Mouse (Mus musculus): ENCODE data around the gene Saa1.

Gene Saa1

DNA sequence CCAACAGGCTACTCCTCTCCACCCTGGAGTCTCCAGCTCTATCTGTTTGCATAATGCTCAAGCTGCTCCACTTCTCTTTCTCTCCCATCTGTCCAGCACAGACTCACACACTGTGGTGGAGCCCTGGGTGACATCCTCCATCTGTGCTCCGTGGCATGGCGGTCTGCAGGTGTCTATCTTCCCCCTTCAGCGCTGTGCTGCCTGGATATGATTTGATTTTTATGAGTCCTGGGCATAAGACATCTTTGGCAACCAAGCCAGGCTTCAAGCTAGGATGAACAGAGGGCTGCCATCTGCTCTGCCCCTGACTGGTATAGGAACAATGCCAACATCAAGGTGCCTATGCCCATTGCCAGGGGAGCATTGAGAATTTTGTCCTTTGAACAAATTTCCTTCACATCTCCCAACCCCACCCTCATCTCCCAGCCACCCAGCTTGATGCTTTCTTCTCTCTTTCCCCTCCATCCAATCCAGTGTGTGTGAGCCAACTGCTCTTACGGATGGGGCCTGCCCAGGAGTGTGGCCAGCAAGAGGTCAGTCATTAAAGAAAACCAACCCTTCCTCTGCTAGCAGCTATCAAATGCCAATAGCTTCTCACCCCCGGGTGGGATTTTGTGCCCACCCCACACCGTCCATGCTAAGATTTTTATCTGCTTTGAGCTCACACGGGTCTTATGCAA, 24.0 kb downstream of the Saa1 start:
- no peak for DNase-seq (ENCODE audit: low read depth, low spot score)

DNA sequence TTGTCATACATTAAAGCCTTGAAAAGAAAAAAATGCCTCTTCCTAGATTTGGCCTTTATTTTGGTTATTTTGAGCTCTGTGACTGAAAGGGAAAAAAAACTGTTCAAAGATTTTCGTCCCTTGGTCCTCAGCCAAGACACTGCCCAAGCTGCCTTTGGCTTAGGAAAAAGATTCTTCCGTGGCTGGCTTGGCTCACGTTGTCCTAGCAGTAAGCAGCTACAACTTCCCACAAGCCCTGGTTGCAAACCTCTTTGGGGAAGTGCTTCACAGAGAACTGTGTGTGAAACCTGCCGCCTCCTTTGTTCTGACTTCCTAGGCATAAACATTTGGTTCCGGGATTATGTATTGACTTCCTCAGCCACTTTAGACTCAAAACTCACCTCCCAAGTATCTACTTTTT, 25.9 kb downstream of the Saa1 start:
- DNase-seq (ENCODE audit: low read depth, low spot score) = no peak

DNA sequence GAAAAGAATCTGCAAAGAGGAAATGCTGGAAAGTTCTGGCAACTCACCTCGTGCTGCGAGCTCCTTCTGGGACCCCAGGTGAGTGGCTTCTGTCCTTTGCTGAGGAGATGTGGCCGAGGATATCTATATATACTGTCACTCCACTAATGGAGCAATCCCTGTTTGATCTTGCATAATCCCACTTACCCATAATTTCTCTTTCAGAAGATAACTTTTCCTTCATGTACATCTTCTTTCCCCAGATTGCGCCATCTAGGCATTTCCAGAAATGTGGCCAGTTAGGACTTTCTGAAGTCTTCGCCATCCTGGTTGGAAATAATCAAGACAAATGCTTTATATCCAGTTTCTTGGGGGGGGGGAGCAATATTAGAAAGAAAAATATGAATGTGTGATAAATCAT, 27.2 kb downstream of the Saa1 start, which contains the start of gene Saa3:
Gene Saa3 (minus strand): TSS at position 101 of the 400 bp plus-strand sequence.
- no peak for DNase-seq (ENCODE audit: low read depth, low spot score)

DNA sequence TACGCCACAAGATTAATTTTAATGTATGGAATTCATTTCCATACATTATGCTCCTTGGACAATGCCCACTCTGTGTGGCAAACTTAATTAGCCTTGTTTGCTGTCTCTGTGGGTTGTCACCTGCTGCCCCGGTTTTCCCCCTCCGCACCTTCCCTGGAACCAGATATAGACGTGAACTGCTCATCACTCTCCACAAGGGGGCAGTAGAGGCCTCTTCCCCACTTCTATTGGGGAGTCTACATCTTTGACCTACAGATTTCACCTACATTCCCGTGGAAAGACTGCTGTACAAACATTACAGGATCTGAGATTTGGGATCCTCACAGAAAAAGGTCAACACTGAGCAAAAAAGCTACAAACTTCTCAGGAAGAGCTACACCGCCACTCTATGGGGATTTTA, 28.3 kb downstream of the Saa1 start:
- peak; percentile 76 for DNase-seq (ENCODE audit: low read depth, low spot score)

DNA sequence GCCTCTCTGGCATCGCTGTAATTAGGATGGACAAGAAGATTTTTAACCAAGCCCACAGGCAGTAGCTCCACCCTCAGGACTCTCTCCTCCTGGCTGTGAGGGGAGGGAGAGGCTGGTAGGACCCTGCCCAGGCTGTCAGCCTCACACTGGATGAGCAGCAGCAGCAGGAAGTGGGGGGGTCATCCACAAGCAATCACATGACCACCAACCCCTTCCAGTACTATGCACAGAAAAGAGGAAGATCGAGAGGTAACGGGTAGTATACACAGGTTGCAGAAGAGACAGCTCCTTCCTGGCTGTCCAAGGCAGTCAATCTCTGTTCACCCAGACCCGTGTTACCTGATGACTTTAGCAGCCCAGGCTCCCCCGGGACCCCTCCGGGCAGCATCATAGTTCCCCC, 30.5 kb downstream of the Saa1 start:
- peak; percentile 47 for DNase-seq (ENCODE audit: low read depth, low spot score)

DNA sequence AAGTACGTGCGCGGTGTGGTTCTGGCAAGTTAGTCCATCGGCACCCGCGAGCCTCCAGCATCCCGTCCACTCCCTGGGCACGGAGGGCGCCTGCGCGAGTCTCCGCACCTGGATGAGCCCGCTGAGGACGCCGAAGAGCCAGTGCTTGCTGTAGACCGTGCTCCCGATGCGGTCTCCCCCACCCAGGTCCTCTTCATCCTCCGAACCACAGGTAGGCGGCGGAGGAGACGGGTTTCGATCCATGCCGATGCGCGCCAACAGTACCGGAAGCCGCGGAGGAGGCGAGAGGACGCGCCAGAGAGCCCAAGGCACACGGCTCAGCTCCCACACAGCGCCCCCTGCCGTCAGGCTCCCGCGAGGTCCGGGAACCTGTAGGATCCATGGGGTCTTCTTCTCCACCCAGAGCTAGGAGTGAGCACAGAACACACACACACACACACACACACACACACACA, 32.4 kb downstream of the Saa1 start, which contains the start of gene Saal1:
Gene Saal1 (minus strand): TSS at position 291 of the 455 bp plus-strand sequence.
- DNase-seq (ENCODE audit: low read depth, low spot score) = peak; percentile 94

DNA sequence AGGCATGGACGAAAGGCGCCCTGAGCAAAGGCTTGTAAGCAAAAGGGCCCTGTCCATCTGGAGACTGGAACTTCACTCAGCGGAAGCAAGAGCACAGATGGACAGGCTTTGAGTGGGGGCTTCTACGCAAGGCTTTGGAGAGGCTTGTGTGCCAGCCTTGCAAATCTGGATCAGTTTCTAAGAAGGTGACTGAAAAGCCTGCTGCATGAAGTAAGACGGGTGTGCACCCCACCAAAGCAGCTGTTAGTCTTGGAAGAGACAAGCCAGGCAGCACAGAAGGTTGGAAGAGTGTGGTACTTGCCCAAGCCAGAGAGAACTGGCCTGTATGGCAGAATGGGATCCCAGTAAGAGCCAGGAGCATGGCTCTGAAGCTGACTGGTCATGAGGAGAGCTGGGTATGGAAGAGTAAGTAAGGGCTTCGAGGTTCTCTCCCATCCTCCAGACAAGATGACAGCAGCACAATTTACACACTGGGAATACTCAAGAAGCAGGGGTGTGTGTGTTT, 42.2 kb downstream of the Saa1 start:
- DNase-seq (ENCODE audit: low read depth, low spot score) = no peak

DNA sequence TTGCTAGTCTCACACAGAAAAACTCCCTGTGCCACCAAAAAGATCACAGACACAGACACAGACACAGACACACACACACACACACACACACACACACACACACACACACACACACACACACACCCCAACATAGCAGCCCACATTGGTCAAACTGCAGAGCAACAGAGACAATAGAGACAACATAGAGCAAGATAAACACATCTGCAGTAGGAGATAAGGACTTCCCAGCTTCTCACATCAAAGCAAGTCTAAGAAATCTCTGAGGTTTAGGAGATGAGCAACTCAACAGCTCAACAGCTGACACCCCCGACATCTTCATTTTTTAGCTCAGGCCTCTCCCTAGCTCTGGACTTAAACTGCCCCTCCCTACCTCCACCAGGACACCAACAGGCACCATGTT, 46.0 kb downstream of the Saa1 start:
- no peak for DNase-seq (ENCODE audit: low read depth, low spot score)

Measured in A20 (cell line).